Mouse (Mus musculus) intestine, embryonic 16.5 days (tissue): ENCODE measurements around the gene Slc1a5. TPM values are rescaled to one million over a fixed set of nuclear protein-coding genes. Genes with fewer than 3 reads are reported as not detected.
A peak's percentile ranks its signal among the peaks of the same experiment; 100 is the strongest.

ENCODE experiments used
- ATAC-seq: fragments of 200-750 bp; cut with Nextera tagmentation; 2 replicates; pipeline ENCODE4 v1.8.0; 2017; ENCODE audit warnings: moderate TSS enrichment, moderate library complexity
- H3K27ac ChIP-seq: fragments of 300-500 bp; sonication (generic); 2 replicates; pipeline ENCODE4 v1.5.1; 2014; ENCODE audit warnings: mild to moderate bottlenecking, low read length
- H3K27me3 ChIP-seq: fragments of 300-500 bp; sonication (generic); replicated peaks from 2 replicates; pipeline ENCODE4 v1.6.1; 2014; ENCODE audit warnings: low read length, control low read depth, mixed read lengths; ENCODE audit not compliant: control insufficient read depth, insufficient read depth
- H3K36me3 ChIP-seq: fragments of 300-500 bp; sonication (generic); 2 replicates; pipeline ENCODE4 v1.6.1; 2014; ENCODE audit warnings: low read length, control low read depth; ENCODE audit not compliant: control insufficient read depth, insufficient read depth
- H3K4me1 ChIP-seq: fragments of 300-500 bp; sonication (generic); 2 replicates; pipeline ENCODE4 v1.6.1; 2014; ENCODE audit warnings: low read length, control low read depth, mixed read lengths; ENCODE audit not compliant: control insufficient read depth, insufficient read depth
- H3K4me2 ChIP-seq: fragments of 300-500 bp; sonication (generic); 2 replicates; pipeline ENCODE4 v1.6.1; 2014; ENCODE audit warnings: low read depth, low read length, control low read depth
- H3K4me3 ChIP-seq: fragments of 300-500 bp; sonication (generic); 2 replicates; pipeline ENCODE4 v1.5.1; 2014; ENCODE audit warnings: mild to moderate bottlenecking, low read length
- H3K9ac ChIP-seq: fragments of 300-500 bp; sonication (generic); 2 replicates; pipeline ENCODE4 v1.6.1; 2014; ENCODE audit warnings: low read depth, low read length
- H3K9me3 ChIP-seq: fragments of 300-500 bp; sonication (generic); 2 replicates; pipeline ENCODE4 v1.6.1; 2016; ENCODE audit warnings: low read length, control low read depth; ENCODE audit not compliant: control insufficient read depth
- whole genome bisulfite sequencing: fragments of 180-500 bp; shearing (Covaris S2); extraction: QIAGEN DNeasy Blood & Tissue Kit; methylation state at CpG from one replicate; pipeline ENCODE4 v1.1.7; 2014; 5-methylcytosine and 5-hydroxymethylcytosine counted together
- polyA plus RNA-seq: library from polyadenylated mRNA; unstranded; fragments of >200 nt; fragmentation: Nextera tagmentation; extraction: Ambion mirVana; gene quantifications from 2 replicates; pipeline ENCODE4 v1.2.1, GENCODE M21; 2015

The Slc1a5 gene
- polyA plus RNA-seq, 1 experiment from 2014 or later: 44.5 TPM

GRCm38 (mm10) chr7:16781555-16781815 lies 345 bp downstream of the Slc1a5 start:
- Histone ChIP-seq H3K36me3 (no peaks in the 10 kb centered on the region), H3K4me2 (peak overlapping the region; percentile 97), H3K9me3 (no peaks in the 10 kb centered on the region), H3K9ac (peak overlapping the region; percentile 82), H3K27ac (peak overlapping the region; percentile 68), H3K27me3 (no peaks in the 10 kb centered on the region), H3K4me1 (peaks cover 25% of the 10 kb centered on the region; the same call in 1 of the 2 replicates), H3K4me3 (peak overlapping the region; percentile 78)
- WGBS: 0% methylated on average over 10 of the region's 10 CpGs
- peak; percentile 51 for ATAC-seq

GRCm38 (mm10) chr7:16781816-16782554 lies 845 bp downstream of the Slc1a5 start:
- H3K27ac ChIP-seq: peak overlapping the region; percentile 68
- H3K9me3 ChIP-seq: no peaks in the 10 kb centered on the region
- H3K9ac ChIP-seq: peak overlapping the region; percentile 82
- H3K4me2 ChIP-seq: peak overlapping the region; percentile 97
- under 1% methylated on average over 60 of the region's 60 CpGs for WGBS
- H3K4me1 ChIP-seq: peaks cover 25% of the 10 kb centered on the region; the same call in 1 of the 2 replicates
- H3K36me3 ChIP-seq: no peaks in the 10 kb centered on the region
- H3K27me3 ChIP-seq: no peaks in the 10 kb centered on the region
- peak overlapping the region; percentile 78 for H3K4me3 ChIP-seq
- ATAC-seq: peak; percentile 19

- 10% methylated on average over 11 of the region's 11 CpGs for WGBS
These were observed 1.5 kb downstream of the Slc1a5 start for GRCm38 (mm10) chr7:16782555-16783125.

DNA sequence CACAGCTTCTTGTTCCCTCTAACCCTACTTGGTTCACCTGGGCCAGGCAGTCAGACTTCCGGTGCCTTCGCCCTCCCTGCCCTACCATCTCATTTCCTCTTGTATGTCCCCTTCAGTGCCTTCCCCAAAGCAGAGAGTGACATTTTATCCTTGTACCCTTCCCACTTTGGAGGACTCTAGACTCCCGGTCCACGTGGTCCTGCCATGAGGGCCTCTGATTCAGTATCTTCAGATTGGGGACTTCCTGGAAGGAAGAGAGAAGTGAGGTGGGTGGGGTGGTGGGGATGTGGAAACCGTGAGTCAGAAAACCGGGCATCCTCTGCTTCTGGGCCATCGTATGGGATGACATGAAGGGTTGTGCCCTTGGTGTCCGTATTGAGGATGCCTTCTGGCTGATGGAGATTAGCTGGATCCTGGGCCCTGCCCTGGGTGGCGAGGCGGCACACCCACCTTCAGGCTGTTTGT lies 2.1 kb downstream of the Slc1a5 start:
- Histone ChIP-seq H3K36me3 (no peaks in the 10 kb centered on the region), H3K9me3 (no peaks in the 10 kb centered on the region), H3K4me3 (peak overlapping the region; percentile 78), H3K4me1 (peaks cover 25% of the 10 kb centered on the region; the same call in 1 of the 2 replicates), H3K9ac (peak overlapping the region; percentile 82), H3K27me3 (no peaks in the 10 kb centered on the region), H3K4me2 (peak overlapping the region; percentile 97), H3K27ac (no peak overlapping the region)
- peak; percentile 29 for ATAC-seq
- 27% methylated on average over 10 of the region's 10 CpGs for WGBS

More at GRCm38 (mm10) chr7:16782555-16783125, 1.5 kb downstream of the Slc1a5 start:
- no peak for ATAC-seq
- Histone ChIP-seq H3K27ac (no peak overlapping the region), H3K4me2 (peak overlapping the region; percentile 97), H3K9me3 (no peaks in the 10 kb centered on the region), H3K36me3 (no peaks in the 10 kb centered on the region), H3K4me1 (peaks cover 25% of the 10 kb centered on the region; the same call in 1 of the 2 replicates), H3K27me3 (no peaks in the 10 kb centered on the region), H3K4me3 (peak overlapping the region; percentile 78), H3K9ac (peak overlapping the region; percentile 82)

- no peak overlapping the region for H3K27ac ChIP-seq
- no peaks in the 10 kb centered on the region for H3K36me3 ChIP-seq
- no peaks in the 10 kb centered on the region for H3K9me3 ChIP-seq
- no peaks in the 10 kb centered on the region for H3K27me3 ChIP-seq
- no peak for ATAC-seq
- 46% methylated on average over 17 of the region's 17 CpGs for WGBS
- H3K4me3 ChIP-seq: peak overlapping the region; percentile 78
- H3K4me2 ChIP-seq: peak overlapping the region; percentile 97
- peaks cover 25% of the 10 kb centered on the region; the same call in 1 of the 2 replicates for H3K4me1 ChIP-seq
- H3K9ac ChIP-seq: peak overlapping the region; percentile 2
These were observed 2.7 kb downstream of the Slc1a5 start for GRCm38 (mm10) chr7:16783758-16784415.

GRCm38 (mm10) chr7:16784498-16784976 lies 3.4 kb downstream of the Slc1a5 start:
- H3K4me3 ChIP-seq: peak overlapping the region; percentile 78; the same call in 1 of the 2 replicates
- 84% methylated on average over 10 of the region's 10 CpGs for WGBS
- no peaks in the 10 kb centered on the region for H3K36me3 ChIP-seq
- peaks cover 25% of the 10 kb centered on the region; the same call in 1 of the 2 replicates for H3K4me1 ChIP-seq
- no peak overlapping the region for H3K27ac ChIP-seq
- peak overlapping the region; percentile 97; the same call in 1 of the 2 replicates for H3K4me2 ChIP-seq
- H3K9ac ChIP-seq: 0 out of 2 replicates have a peak overlapping the region, but pooled peaks have one; percentile 2
- H3K27me3 ChIP-seq: no peaks in the 10 kb centered on the region
- 0 out of 2 replicates have a peak, but pooled peaks have one; percentile 9 for ATAC-seq
- H3K9me3 ChIP-seq: no peaks in the 10 kb centered on the region

DNA sequence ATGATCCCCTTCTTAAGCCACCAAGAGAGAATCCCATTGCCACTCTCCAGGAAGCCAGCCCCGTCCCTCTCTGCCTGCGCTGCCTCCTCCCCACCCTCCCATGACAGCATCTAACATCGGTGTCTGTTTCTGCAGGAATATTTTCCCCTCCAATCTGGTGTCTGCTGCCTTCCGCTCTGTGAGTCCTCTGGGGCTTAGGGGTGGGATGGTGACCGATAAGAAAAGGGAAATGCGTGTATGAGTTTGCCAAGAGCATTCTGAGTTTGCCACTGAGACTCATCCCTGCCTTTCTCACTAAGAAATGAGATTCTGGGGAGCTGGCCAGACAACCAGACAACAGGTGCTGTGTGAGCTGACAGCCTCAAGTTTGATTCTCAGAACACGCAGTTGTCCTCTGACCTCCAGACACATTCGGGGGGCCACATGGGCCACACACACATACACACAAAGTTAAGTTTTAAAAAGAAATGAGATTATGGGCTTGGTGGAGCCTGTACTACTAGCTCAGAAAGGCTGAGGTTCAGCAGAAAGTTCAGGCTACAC lies 4.5 kb downstream of the Slc1a5 start:
- no peak overlapping the region for H3K9ac ChIP-seq
- H3K4me1 ChIP-seq: peaks cover 25% of the 10 kb centered on the region; the same call in 1 of the 2 replicates
- 72% methylated on average over 8 of the region's 8 CpGs for WGBS

DNA sequence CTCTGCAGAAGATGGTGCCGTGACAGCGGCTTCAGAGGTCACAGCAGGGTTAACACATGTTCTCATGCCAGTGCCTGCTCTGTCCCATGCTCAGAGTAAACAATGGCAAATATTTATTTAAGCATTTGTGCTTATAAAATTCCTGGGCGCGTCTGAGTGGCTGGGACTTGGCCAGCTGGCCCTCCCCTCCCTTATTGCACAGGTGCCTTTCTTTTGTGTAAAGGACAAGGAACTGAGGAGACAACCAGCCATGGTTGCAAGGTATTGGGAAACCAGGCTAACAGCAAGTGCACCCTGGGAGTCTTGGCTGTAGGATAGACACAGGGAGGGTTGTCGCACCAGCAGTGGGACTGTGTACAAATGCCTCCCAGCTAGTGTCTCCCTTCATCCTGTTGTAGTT lies 11.2 kb downstream of the Slc1a5 start:
- ATAC-seq: peak; percentile 68
- peak overlapping the region; percentile 49; the same call in 1 of the 2 replicates for H3K27ac ChIP-seq
- no peak overlapping the region for H3K4me2 ChIP-seq
- no peaks in the 10 kb centered on the region for H3K9me3 ChIP-seq
- no peak overlapping the region; the same call in 1 of the 2 replicates for H3K4me3 ChIP-seq
- H3K4me1 ChIP-seq: peaks cover 10% of the 10 kb centered on the region
- H3K27me3 ChIP-seq: no peaks in the 10 kb centered on the region
- H3K36me3 ChIP-seq: 0 out of 2 replicates have a peak, but pooled peaks cover 8% of the 10 kb centered on the region
- H3K9ac ChIP-seq: no peak overlapping the region
- WGBS: 30% methylated on average over 5 of the region's 5 CpGs

More for the DNA sequence above, 4.5 kb downstream of the Slc1a5 start:
- no peak overlapping the region for H3K4me3 ChIP-seq
- no peaks in the 10 kb centered on the region for H3K9me3 ChIP-seq
- H3K27ac ChIP-seq: no peak overlapping the region
- H3K27me3 ChIP-seq: no peaks in the 10 kb centered on the region
- H3K36me3 ChIP-seq: 0 out of 2 replicates have a peak, but pooled peaks cover 3% of the 10 kb centered on the region
- H3K4me2 ChIP-seq: no peak overlapping the region
- ATAC-seq: no peak
